Mouse (Mus musculus) inflammation-experienced regulatory T-cells, adult 16 weeks (primary cell): ENCODE data around the gene Lamp3. TPM values are rescaled to one million over a fixed set of nuclear protein-coding genes. Genes with fewer than 3 reads are reported as not detected.

ENCODE experiments used
- polyA plus RNA-seq: library from polyadenylated mRNA; unstranded; fragments of 100-300 nt; shearing (Covaris generic); gene quantifications from one replicate; pipeline ENCODE4 v1.2.1, GENCODE M21; 2017

Gene Lamp3
- not detected for polyA plus RNA-seq

GRCm38 (mm10) chr16:19706216-19706615 lies at the start of gene Lamp3:
Lamp3 (minus strand) TSS chr16:19706375.

GRCm38 (mm10) chr16:19629816-19630215 lies 76.4 kb downstream of the Lamp3 start, which contains the start of gene Olfr171:
Olfr171 (minus strand) TSS chr16:19629916.

GRCm38 (mm10) chr16:19611782-19612181 lies 94.4 kb downstream of the Lamp3 start, which contains the start of gene Olfr170:
Olfr170 (minus strand) TSS chr16:19611882.

Other genes starting within 250 kb of the Lamp3 start
- not detected for gene Olfr166, start 222.7 kb downstream of the Lamp3 start, polyA plus RNA-seq
- gene Olfr167, start 184.1 kb downstream of the Lamp3 start, polyA plus RNA-seq, result not detected
- not detected for gene Olfr168, start 170.8 kb downstream of the Lamp3 start, polyA plus RNA-seq
- not detected for gene Olfr169, start 134.6 kb downstream of the Lamp3 start, polyA plus RNA-seq
- not detected for gene Olfr170, start 94.5 kb downstream of the Lamp3 start, polyA plus RNA-seq
- not detected for gene Olfr171, start 76.5 kb downstream of the Lamp3 start, polyA plus RNA-seq
- 20.7 TPM for gene B3gnt5, start 53.8 kb upstream of the Lamp3 start, polyA plus RNA-seq